18 mouse cellular contexts compared by ENCODE assay signal in the genomic region with DNA sequence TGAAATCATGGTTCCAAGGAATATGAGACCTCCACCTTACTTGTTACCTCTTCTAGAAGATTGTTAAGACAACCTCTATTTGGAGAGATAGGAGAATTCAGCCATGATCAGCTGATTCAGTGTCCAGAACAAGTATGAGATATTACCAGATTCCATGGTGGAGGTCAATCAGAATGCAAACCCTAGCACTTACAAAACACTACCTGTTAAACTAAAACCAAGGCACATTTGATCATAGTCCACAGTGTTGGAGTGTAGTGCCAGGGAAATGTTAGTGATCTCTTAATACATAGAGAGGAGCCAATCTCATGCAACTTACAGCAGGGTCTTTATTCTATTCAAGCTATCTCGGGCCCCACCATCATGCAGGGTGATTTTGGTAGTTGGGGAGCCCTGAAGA. TPM values are rescaled to one million over a fixed set of nuclear protein-coding genes. Genes with fewer than 3 reads are reported as not detected.
A peak's percentile ranks its signal among the peaks of the same experiment; 100 is the strongest.
DNase-seq lines count a peak whose midpoint lies in the region; TF ChIP-seq lines count a peak whose summit lies in the region.
"Not testable (repeated sequence)": the region's sequence is repeated elsewhere in the genome, so short reads cannot be mapped to it uniquely, and the experiment has no call there.
"Had no signal": no experiment of that assay in that cellular context is flagged by ENCODE, and none has a peak within 500 bp of the region (broad histone marks: within the 10 kb centered on the region; RNA-seq: fewer than 3 reads in every experiment).

No protein-coding gene starts in this region.

- DNase-seq in kidney, adult 2 months, result peak; percentile 58
- peak; percentile 54 for DNase-seq in kidney, adult 9 months
- peak; percentile 5 for DNase-seq in liver, adult 2 months (ENCODE audit: extremely low read depth, low read depth, low spot score)

- not testable (repeated sequence) for H3K79me2 ChIP-seq in liver, adult 2 months (ENCODE audit: control insufficient read depth, insufficient read depth, low read length)

- not testable (repeated sequence) for TF ChIP-seq POLR2A in kidney, adult 2 months (IDR thresholded peaks at IDR 0.05; ENCODE audit: low read depth, low read length); liver, adult 2 months (IDR thresholded peaks at IDR 0.05; ENCODE audit: extremely low read depth, insufficient read depth, low read length)

- H3K27ac ChIP-seq in kidney, adult 2 months (ENCODE audit: insufficient read depth, low read depth, low read length); liver, adult 2 months (replicated peaks; ENCODE audit: insufficient read depth, low read depth, low read length): not testable (repeated sequence)

- H3K36me3 ChIP-seq in kidney, adult 2 months (ENCODE audit: control insufficient read depth, insufficient read depth, low read length); liver, adult 2 months (ENCODE audit: control insufficient read depth, insufficient read depth, low read length): not testable (repeated sequence)

- not testable (repeated sequence) for H3K4me3 ChIP-seq in kidney, adult 2 months (ENCODE audit: insufficient read depth, low read depth, low read length); liver, adult 2 months (ENCODE audit: insufficient read depth, low read depth, low read length)

- 55% methylated on average over 1 of the region's 1 CpGs for WGBS in kidney, adult 2 months
- WGBS in liver, adult 2 months, result 52% methylated on average over 1 of the region's 1 CpGs

- not testable (repeated sequence) for H3K4me1 ChIP-seq in kidney, adult 2 months (ENCODE audit: control insufficient read depth, insufficient read depth, low read length); liver, adult 2 months (ENCODE audit: control insufficient read depth, insufficient read depth, low read length)

- TF ChIP-seq CTCF in kidney, adult 2 months (conservative IDR thresholded peaks at IDR 0.05; ENCODE audit: insufficient read depth, insufficient read length, low read depth, low read length); liver, adult 2 months (IDR thresholded peaks at IDR 0.05; ENCODE audit: low read depth, low read length): not testable (repeated sequence)

- not testable (repeated sequence) for H3K9ac ChIP-seq in liver, adult 2 months (ENCODE audit: low read depth, low read length)

- not testable (repeated sequence) for H3K27me3 ChIP-seq in kidney, adult 2 months (replicated peaks; ENCODE audit: control insufficient read depth, insufficient read depth, low read length); liver, adult 2 months (ENCODE audit: control insufficient read depth, insufficient read depth, low read length)

RNA-seq across cellular contexts. Expression of gene Gm10697, which starts 42.6 kb away (rescaled TPM):
- not detected in 2 replicates for polyA plus RNA-seq in kidney, adult 2 months (2012; rRNA removed)
- not detected in 2 replicates for total RNA-seq in liver, adult 2 months (2014; rRNA removed)
- polyA plus RNA-seq in liver, adult 2 months (2012; rRNA removed), result not detected in 2 replicates
- total RNA-seq: adrenal gland, adult 18-20 months; adrenal gland, adult 2 months; adrenal gland, adult 8-10 months; adrenal gland, postnatal 10 days; adrenal gland, postnatal 14 days; adrenal gland, postnatal 25 days; adrenal gland, postnatal 36 days; adrenal gland, postnatal 4 days; G1E; MEL had no signal
- polyA plus RNA-seq: activated CD4-positive, CD25-positive, alpha-beta regulatory T cell, adult 4 months; adrenal gland, adult 2 months; brain, embryonic 14.5 days; C2C12; CD4-positive, CD25-positive, alpha-beta regulatory T cell, adult 4 months; G1E; Patski had no signal

Comparison
In these comparisons a context has a peak if more than half of its experiments do, and no peak if none do; other contexts are left out.
1. DNase-seq: peak in every context shown above with its lines; median percentile 58 in kidney, adult 2 months; 54 in kidney, adult 9 months; 5 in liver, adult 2 months.